Mouse (Mus musculus): ENCODE measurements around the gene Cmtm2b. TPM values are rescaled to one million over a fixed set of nuclear protein-coding genes. Genes with fewer than 3 reads are reported as not detected.
"Not testable (repeated sequence)": the region's sequence is repeated elsewhere in the genome, so short reads cannot be mapped to it uniquely, and the experiment has no call there.

Gene Cmtm2b
- polyA plus RNA-seq (2015; fragmentation: Nextera tagmentation; extraction: Ambion mirVana) = not detected in 2 replicates

- not testable (repeated sequence) for H3K27ac ChIP-seq (ENCODE audit: low read length); H3K9ac ChIP-seq (ENCODE audit: low read depth, low read length); H3K36me3 ChIP-seq (ENCODE audit: control insufficient read depth, insufficient read depth); H3K27me3 ChIP-seq (ENCODE audit: control insufficient read depth, insufficient read depth, low read depth, low read length); H3K4me1 ChIP-seq (ENCODE audit: control insufficient read depth, low read depth, low read length); H3K9me3 ChIP-seq (replicated peaks; ENCODE audit: control insufficient read depth, low read length); ATAC-seq (ENCODE audit: low read depth); H3K4me3 ChIP-seq (ENCODE audit: low read depth, low read length); H3K4me2 ChIP-seq (ENCODE audit: low read depth, low read length)
- 71% methylated on average over 12 of the region's 12 CpGs for WGBS (ENCODE audit: insufficient replicate concordance)
Observed at GRCm38 (mm10) chr8:104321930-104322329, at the start of gene Cmtm2b. Gene Cmtm2b, plus strand, starts transcription at chr8:104322230.

DNA sequence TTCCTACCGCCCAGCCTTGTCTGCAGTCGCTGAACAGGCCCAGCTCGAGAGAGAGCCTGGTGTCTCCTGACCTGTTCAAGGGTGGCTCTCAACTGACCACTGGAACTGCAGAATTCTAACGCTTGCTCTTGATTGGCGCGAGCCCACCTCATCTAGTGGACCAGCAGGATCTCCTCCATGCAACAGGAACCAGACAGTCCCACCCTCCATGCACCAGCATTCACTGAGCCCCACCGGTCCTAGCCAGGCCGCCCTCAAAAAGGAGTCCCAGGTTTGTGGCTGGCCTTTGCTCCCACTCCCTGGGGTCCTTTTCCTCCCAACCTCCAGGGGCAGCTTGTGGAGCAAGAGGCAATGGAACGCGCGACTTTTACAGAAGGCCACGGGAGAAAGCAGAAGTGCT is 28.9 kb upstream of the Cmtm2b start, which contains the start of gene Cmtm2a:
Gene Cmtm2a (minus strand): TSS at position 101 of the 400 bp plus-strand sequence.
- not testable (repeated sequence) for ATAC-seq (ENCODE audit: low read depth); H3K9ac ChIP-seq (ENCODE audit: low read depth, low read length); H3K4me1 ChIP-seq (ENCODE audit: control insufficient read depth, low read depth, low read length); H3K27ac ChIP-seq (ENCODE audit: low read length); H3K27me3 ChIP-seq (ENCODE audit: control insufficient read depth, insufficient read depth, low read depth, low read length); H3K4me2 ChIP-seq (ENCODE audit: low read depth, low read length); H3K9me3 ChIP-seq (replicated peaks; ENCODE audit: control insufficient read depth, low read length); H3K4me3 ChIP-seq (ENCODE audit: low read depth, low read length); H3K36me3 ChIP-seq (ENCODE audit: control insufficient read depth, insufficient read depth)
- WGBS (ENCODE audit: insufficient replicate concordance) = 70% methylated on average over 12 of the region's 12 CpGs

DNA sequence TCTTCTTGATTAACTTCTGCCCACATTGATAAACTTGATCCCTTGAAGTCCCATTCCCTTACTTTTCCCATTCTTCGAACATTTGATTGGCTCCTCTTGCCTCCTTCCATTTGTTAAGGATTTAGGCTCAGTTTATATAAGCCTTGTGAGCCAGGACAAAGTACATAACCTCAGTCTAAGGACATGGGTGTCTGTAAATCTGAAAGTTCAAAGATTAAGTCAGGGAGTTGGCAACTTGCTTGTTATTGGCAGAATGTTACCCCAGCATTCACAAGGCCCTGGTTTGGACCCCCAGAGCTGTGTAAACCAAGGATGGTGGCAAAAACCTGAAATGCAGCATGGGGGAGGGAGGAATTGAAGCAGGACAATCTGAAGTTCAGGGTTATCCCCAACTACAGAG is 27.6 kb upstream of the Cmtm2b start:
- Histone ChIP-seq H3K4me1 (ENCODE audit: control insufficient read depth, low read depth, low read length) (no peaks in the 10 kb centered on the region), H3K27ac (ENCODE audit: low read length) (no peak overlapping the region), H3K27me3 (ENCODE audit: control insufficient read depth, insufficient read depth, low read depth, low read length) (no peaks in the 10 kb centered on the region), H3K9ac (ENCODE audit: low read depth, low read length) (no peak overlapping the region), H3K36me3 (ENCODE audit: control insufficient read depth, insufficient read depth) (no peaks in the 10 kb centered on the region), H3K4me2 (ENCODE audit: low read depth, low read length) (no peak overlapping the region), H3K4me3 (ENCODE audit: low read depth, low read length) (no peak overlapping the region), H3K9me3 (replicated peaks; ENCODE audit: control insufficient read depth, low read length) (no peaks in the 10 kb centered on the region)
- WGBS (ENCODE audit: insufficient replicate concordance) = 57% methylated on average over 1 of the region's 1 CpGs
- no peak for ATAC-seq (ENCODE audit: low read depth)

- not testable (repeated sequence) for H3K27me3 ChIP-seq (ENCODE audit: control insufficient read depth, insufficient read depth, low read depth, low read length); H3K36me3 ChIP-seq (ENCODE audit: control insufficient read depth, insufficient read depth); H3K27ac ChIP-seq (ENCODE audit: low read length); H3K9me3 ChIP-seq (replicated peaks; ENCODE audit: control insufficient read depth, low read length); H3K4me2 ChIP-seq (ENCODE audit: low read depth, low read length); ATAC-seq (ENCODE audit: low read depth); H3K4me1 ChIP-seq (ENCODE audit: control insufficient read depth, low read depth, low read length); H3K9ac ChIP-seq (ENCODE audit: low read depth, low read length); H3K4me3 ChIP-seq (ENCODE audit: low read depth, low read length)
- WGBS (ENCODE audit: insufficient replicate concordance) = 42% methylated on average over 3 of the region's 3 CpGs
Observed at GRCm38 (mm10) chr8:104301577-104301976, 20.5 kb upstream of the Cmtm2b start.

GRCm38 (mm10) chr8:104302536-104302935 is 19.5 kb upstream of the Cmtm2b start:
- not testable (repeated sequence) for H3K4me2 ChIP-seq (ENCODE audit: low read depth, low read length); H3K27me3 ChIP-seq (ENCODE audit: control insufficient read depth, insufficient read depth, low read depth, low read length); H3K9me3 ChIP-seq (replicated peaks; ENCODE audit: control insufficient read depth, low read length); H3K27ac ChIP-seq (ENCODE audit: low read length); ATAC-seq (ENCODE audit: low read depth); H3K4me1 ChIP-seq (ENCODE audit: control insufficient read depth, low read depth, low read length); H3K36me3 ChIP-seq (ENCODE audit: control insufficient read depth, insufficient read depth); H3K4me3 ChIP-seq (ENCODE audit: low read depth, low read length); H3K9ac ChIP-seq (ENCODE audit: low read depth, low read length)
- WGBS (ENCODE audit: insufficient replicate concordance) = 67% methylated on average over 4 of the region's 4 CpGs

- no peak overlapping the region for H3K4me3 ChIP-seq (ENCODE audit: low read depth, low read length)
- ATAC-seq (ENCODE audit: low read depth) = no peak
- H3K27me3 ChIP-seq (ENCODE audit: control insufficient read depth, insufficient read depth, low read depth, low read length) = no peaks in the 10 kb centered on the region
- no peaks in the 10 kb centered on the region for H3K36me3 ChIP-seq (ENCODE audit: control insufficient read depth, insufficient read depth)
- no peaks in the 10 kb centered on the region for H3K4me1 ChIP-seq (ENCODE audit: control insufficient read depth, low read depth, low read length)
- H3K9me3 ChIP-seq (replicated peaks; ENCODE audit: control insufficient read depth, low read length) = no peaks in the 10 kb centered on the region
- no peak overlapping the region for H3K9ac ChIP-seq (ENCODE audit: low read depth, low read length)
- no peak overlapping the region for H3K27ac ChIP-seq (ENCODE audit: low read length)
- 64% methylated on average over 11 of the region's 11 CpGs for WGBS (ENCODE audit: insufficient replicate concordance)
- no peak overlapping the region for H3K4me2 ChIP-seq (ENCODE audit: low read depth, low read length)
Observed at GRCm38 (mm10) chr8:104304962-104305361, 17.1 kb upstream of the Cmtm2b start.

DNA sequence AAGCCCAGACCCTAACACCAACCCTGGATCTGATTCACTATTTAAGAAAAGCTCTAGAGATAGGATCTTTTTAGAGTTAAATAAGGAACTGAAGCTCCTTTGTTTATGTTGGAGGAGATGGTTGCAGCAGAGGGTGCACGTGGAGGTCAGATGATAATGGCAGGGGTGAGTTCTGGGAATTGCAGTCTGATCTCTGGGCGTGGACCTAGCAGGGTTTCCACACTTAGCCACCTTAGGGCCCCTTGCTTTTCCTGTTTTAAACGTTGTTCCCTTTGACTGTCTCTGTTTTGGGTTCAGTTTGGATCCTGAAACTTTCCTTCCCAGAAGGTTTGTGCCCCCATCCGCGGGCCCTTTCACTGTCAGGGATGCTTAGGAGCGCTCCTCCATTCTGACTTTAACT is 13.7 kb upstream of the Cmtm2b start:
- not testable (repeated sequence) for H3K27ac ChIP-seq (ENCODE audit: low read length); H3K4me3 ChIP-seq (ENCODE audit: low read depth, low read length); H3K9me3 ChIP-seq (replicated peaks; ENCODE audit: control insufficient read depth, low read length); H3K9ac ChIP-seq (ENCODE audit: low read depth, low read length); H3K27me3 ChIP-seq (ENCODE audit: control insufficient read depth, insufficient read depth, low read depth, low read length); ATAC-seq (ENCODE audit: low read depth); H3K4me2 ChIP-seq (ENCODE audit: low read depth, low read length); H3K4me1 ChIP-seq (ENCODE audit: control insufficient read depth, low read depth, low read length); H3K36me3 ChIP-seq (ENCODE audit: control insufficient read depth, insufficient read depth)
- 35% methylated on average over 6 of the region's 6 CpGs for WGBS (ENCODE audit: insufficient replicate concordance)

DNA sequence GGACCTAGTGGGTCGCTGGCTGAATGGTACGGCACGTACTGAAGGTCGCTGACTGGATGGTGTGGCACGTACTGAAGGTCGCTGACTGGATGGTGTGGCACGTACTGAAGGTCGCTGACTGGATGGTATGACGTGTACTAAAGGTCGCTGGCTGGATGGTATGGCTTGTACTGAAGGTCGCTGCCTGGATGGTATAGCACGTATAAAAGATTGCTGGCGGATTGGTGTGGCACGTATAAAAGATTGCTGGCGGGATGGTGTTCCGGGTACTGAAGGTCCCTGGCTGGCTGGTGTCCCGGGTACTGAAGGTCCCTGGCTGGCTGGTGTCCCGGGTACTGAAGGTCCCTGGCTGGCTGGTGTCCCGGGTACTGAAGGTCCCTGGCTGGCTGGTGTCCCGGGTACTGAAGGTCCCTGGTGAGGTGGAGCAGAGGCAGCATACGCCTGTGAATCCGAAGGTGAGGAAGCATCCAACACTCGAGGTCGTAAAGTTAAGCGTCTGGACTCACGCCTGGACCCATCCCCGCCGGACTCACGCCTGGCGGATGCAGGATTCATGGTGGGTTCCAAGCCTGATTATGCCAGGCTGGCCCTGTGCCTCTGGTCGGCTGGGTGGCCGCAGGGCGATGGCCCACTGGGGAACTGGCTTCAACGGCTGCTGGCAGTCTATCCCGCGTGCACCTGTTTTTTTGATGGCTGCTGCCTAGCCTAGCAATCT is 12.4 kb upstream of the Cmtm2b start, which contains the start of the genes Gm45711 and Cmtm1:
Gene Gm45711 (minus strand): TSS at position 641 of the 715 bp plus-strand sequence.
Gene Cmtm1 (minus strand): TSS at position 705 of the 715 bp plus-strand sequence.
- not testable (repeated sequence) for H3K9ac ChIP-seq (ENCODE audit: low read depth, low read length); H3K27ac ChIP-seq (ENCODE audit: low read length); H3K4me3 ChIP-seq (ENCODE audit: low read depth, low read length); H3K36me3 ChIP-seq (ENCODE audit: control insufficient read depth, insufficient read depth); H3K9me3 ChIP-seq (replicated peaks; ENCODE audit: control insufficient read depth, low read length); ATAC-seq (ENCODE audit: low read depth); H3K4me1 ChIP-seq (ENCODE audit: control insufficient read depth, low read depth, low read length); H3K27me3 ChIP-seq (ENCODE audit: control insufficient read depth, insufficient read depth, low read depth, low read length); H3K4me2 ChIP-seq (ENCODE audit: low read depth, low read length)
- 80% methylated on average over 36 of the region's 36 CpGs for WGBS (ENCODE audit: insufficient replicate concordance)

DNA sequence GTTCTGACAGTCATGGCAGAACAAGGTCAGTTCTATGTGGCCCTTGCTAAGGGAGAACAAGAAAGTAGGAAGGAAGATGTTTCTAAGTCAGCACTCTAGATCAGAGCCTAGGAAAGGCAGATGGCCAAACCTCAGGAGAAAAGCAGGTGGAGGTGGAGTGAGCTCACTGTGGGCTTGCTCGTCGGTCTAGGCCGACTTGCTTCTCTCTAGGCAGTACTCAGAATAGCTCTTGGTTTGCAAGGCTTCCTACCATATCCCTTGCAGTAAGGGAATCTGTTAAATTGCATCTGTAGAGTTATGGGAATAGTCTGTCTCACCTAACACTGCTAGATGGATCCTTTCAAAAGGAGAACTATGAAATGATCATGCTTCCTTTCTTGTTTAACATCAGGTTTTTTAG is 10.0 kb upstream of the Cmtm2b start:
- not testable (repeated sequence) for ATAC-seq (ENCODE audit: low read depth); H3K9ac ChIP-seq (ENCODE audit: low read depth, low read length); H3K36me3 ChIP-seq (ENCODE audit: control insufficient read depth, insufficient read depth); H3K4me2 ChIP-seq (ENCODE audit: low read depth, low read length); H3K27ac ChIP-seq (ENCODE audit: low read length); H3K4me1 ChIP-seq (ENCODE audit: control insufficient read depth, low read depth, low read length); H3K27me3 ChIP-seq (ENCODE audit: control insufficient read depth, insufficient read depth, low read depth, low read length); H3K4me3 ChIP-seq (ENCODE audit: low read depth, low read length); H3K9me3 ChIP-seq (replicated peaks; ENCODE audit: control insufficient read depth, low read length)
- WGBS (ENCODE audit: insufficient replicate concordance) = 70% methylated on average over 3 of the region's 3 CpGs
